Mouse (Mus musculus): ENCODE data around the gene Gp1ba.

The Gp1ba gene

GRCm38 (mm10) chr11:70629557-70629956, 9.4 kb upstream of the Gp1ba start:
- no peak for DNase-seq

- DNase-seq: no peak
Measured at GRCm38 (mm10) chr11:70630129-70630528, 8.8 kb upstream of the Gp1ba start.

GRCm38 (mm10) chr11:70635601-70636000, 3.3 kb upstream of the Gp1ba start:
- no peak for DNase-seq

GRCm38 (mm10) chr11:70637764-70638163, 1.2 kb upstream of the Gp1ba start:
- DNase-seq: no peak

GRCm38 (mm10) chr11:70638293-70638692, 629 bp upstream of the Gp1ba start:
- no peak for DNase-seq

- DNase-seq: no peak
Measured at GRCm38 (mm10) chr11:70639976-70640375, 1.1 kb downstream of the Gp1ba start.

GRCm38 (mm10) chr11:70641241-70641640, 2.3 kb downstream of the Gp1ba start:
- DNase-seq: no peak

GRCm38 (mm10) chr11:70643051-70643450, 4.1 kb downstream of the Gp1ba start:
- peak in 1 of 2 experiments; percentile 28 for DNase-seq

- peak; percentile 50 to 51 for DNase-seq
Measured at GRCm38 (mm10) chr11:70644564-70645103, 5.7 kb downstream of the Gp1ba start.

GRCm38 (mm10) chr11:70645461-70646258, 6.7 kb downstream of the Gp1ba start:
- no peak for DNase-seq

GRCm38 (mm10) chr11:70646259-70646555, 7.3 kb downstream of the Gp1ba start:
- DNase-seq: peak; percentile 53 to 66

GRCm38 (mm10) chr11:70646691-70647650, 8.0 kb downstream of the Gp1ba start, which contains the start of the genes Rnf167 and Slc25a11:
Gene Rnf167 (plus strand): TSS chr11:70647235.
Gene Slc25a11 (minus strand): TSS chr11:70647479.
- DNase-seq: peak; percentile 97 to 98

- peak; percentile 44 to 46 for DNase-seq
Measured at GRCm38 (mm10) chr11:70647716-70648420, 8.9 kb downstream of the Gp1ba start.

GRCm38 (mm10) chr11:70648512-70648911, 9.6 kb downstream of the Gp1ba start:
- DNase-seq: no peak

GRCm38 (mm10) chr11:70649185-70649734, 10.3 kb downstream of the Gp1ba start:
- DNase-seq: no peak

GRCm38 (mm10) chr11:70650322-70651175, 11.6 kb downstream of the Gp1ba start:
- DNase-seq: no peak

GRCm38 (mm10) chr11:70651391-70651790, 12.5 kb downstream of the Gp1ba start:
- no peak for DNase-seq

- DNase-seq: no peak
Measured at GRCm38 (mm10) chr11:70652029-70652883, 13.3 kb downstream of the Gp1ba start.

GRCm38 (mm10) chr11:70652884-70653344, 14.0 kb downstream of the Gp1ba start:
- DNase-seq: no peak

Data from cerebellum, postnatal 14 days (tissue).